In the genomic region with DNA sequence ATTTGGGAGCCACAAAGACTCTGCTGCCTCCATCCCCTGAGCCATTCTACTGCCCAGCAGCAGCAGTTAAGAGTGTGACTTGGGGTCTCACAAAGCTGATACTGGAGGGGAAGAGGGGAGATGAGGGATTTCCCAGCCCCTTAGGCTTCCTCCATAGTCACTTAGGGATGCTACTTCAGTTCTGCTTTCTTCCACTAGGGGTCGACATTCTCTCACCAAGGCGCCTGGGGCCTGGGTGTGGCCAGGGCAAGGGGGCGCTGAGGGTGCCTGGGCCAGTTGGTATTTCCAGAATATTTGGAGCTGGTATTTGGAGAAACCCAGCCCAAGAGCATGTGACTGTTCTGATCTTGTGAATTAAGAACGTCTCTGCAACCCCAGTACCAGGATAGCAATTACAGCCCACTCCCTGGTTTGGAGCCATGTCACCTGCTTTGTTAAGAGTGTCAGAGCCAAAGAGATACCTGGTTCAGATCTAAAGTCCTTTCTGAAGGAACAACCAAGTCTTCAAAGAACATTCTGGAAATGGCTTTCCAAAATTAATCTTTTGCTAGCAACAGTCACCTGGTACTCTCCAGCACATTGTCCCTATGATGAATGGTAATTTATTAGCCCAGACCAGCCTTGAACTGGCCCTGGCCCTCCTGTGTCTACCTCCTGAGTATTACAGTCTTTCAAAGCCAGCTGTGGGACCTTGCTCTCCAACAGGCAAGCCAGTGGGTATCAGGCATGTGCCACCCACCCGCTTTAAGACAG, we compare ENCODE assay signal across 9 mouse cellular contexts. TPM values are rescaled to one million over a fixed set of nuclear protein-coding genes. Genes with fewer than 3 reads are reported as not detected.
DNase-seq lines count a peak whose midpoint lies in the region; ATAC-seq and TF ChIP-seq lines count a peak whose summit lies in the region.
"Had no signal": no experiment of that assay in that cellular context is flagged by ENCODE, and none has a peak within 500 bp of the region (broad histone marks: within the 10 kb centered on the region; RNA-seq: fewer than 3 reads in every experiment).

No protein-coding gene starts in this region.

- H3K4me1 ChIP-seq in heart, adult 2 months (ENCODE audit: control insufficient read depth, insufficient read depth, low read length): no peaks in the 10 kb centered on the region
- peaks cover 11% of the 10 kb centered on the region; the same call in 1 of the 2 replicates for H3K4me1 ChIP-seq in heart, embryonic 11.5 days (ENCODE audit: control insufficient read depth, insufficient read depth, low read length)

- H3K79me2 ChIP-seq in heart, adult 2 months (replicated peaks; ENCODE audit: control insufficient read depth, insufficient read depth, low read length): no peaks in the 10 kb centered on the region

- no peaks in the 10 kb centered on the region for H3K27me3 ChIP-seq in heart, adult 2 months (ENCODE audit: control insufficient read depth, insufficient read depth, low read length)
- no peaks in the 10 kb centered on the region for H3K27me3 ChIP-seq in heart, embryonic 11.5 days (ENCODE audit: control insufficient read depth, insufficient read depth, low read length)

- no peak overlapping the region for H3K4me3 ChIP-seq in heart, adult 2 months
- H3K4me3 ChIP-seq in heart, embryonic 11.5 days (ENCODE audit: low read depth, low read length): no peak overlapping the region
- H3K4me3 ChIP-seq: myocyte had no signal

- no peak overlapping the region for H3K4me2 ChIP-seq in heart, embryonic 11.5 days

- peak; percentile 51 to 63 for DNase-seq in heart, adult 2 months
- peak; percentile 82 for DNase-seq in adrenal gland, postnatal 10 days
- DNase-seq in embryo, embryonic 9.5 days (ENCODE audit: extremely low spot score): peak; percentile 69
- peak; percentile 69 to 70 for DNase-seq in heart, postnatal 36 days
- DNase-seq in layer of hippocampus, postnatal 36 days: peak; percentile 36 to 48
- DNase-seq in lung, postnatal 4 days: peak; percentile 40 to 72
- DNase-seq in right cerebral cortex, postnatal 14 days: peak; percentile 47

- no peak overlapping the region for H3K9ac ChIP-seq in heart, adult 2 months (ENCODE audit: low read depth, low read length)
- H3K9ac ChIP-seq in heart, embryonic 11.5 days (ENCODE audit: low read depth, low read length): no peak overlapping the region

- TF ChIP-seq POLR2A in heart, adult 2 months (IDR thresholded peaks at IDR 0.05; ENCODE audit: insufficient read depth, low read depth, low read length): no peak

- no peak overlapping the region for H3K27ac ChIP-seq in heart, adult 2 months
- H3K27ac ChIP-seq in heart, embryonic 11.5 days (ENCODE audit: low read depth, low read length): no peak overlapping the region

- no peak for TF ChIP-seq CTCF in heart, adult 2 months (IDR thresholded peaks at IDR 0.05)

- H3K36me3 ChIP-seq in heart, adult 2 months (ENCODE audit: control insufficient read depth, insufficient read depth, low read length): no peaks in the 10 kb centered on the region
- H3K36me3 ChIP-seq in heart, embryonic 11.5 days (ENCODE audit: control insufficient read depth, insufficient read depth, low read length): peaks cover 1% of the 10 kb centered on the region; the same call in 1 of the 2 replicates

- intact Hi-C loops in heart, adult 2 months (cut with DNase I): loop anchor here (2.0 to 5.0 kb wide), 3 partner anchors 118 to 266 kb away; partner anchors contain the start of gene Fnbp1
- intact Hi-C loops in heart, postnatal 36 days (cut with DNase I): loop anchor here (2.0 to 5.0 kb wide), 4 partner anchors 118 to 266 kb away; partner anchors contain the start of gene Fnbp1

- no peak for ATAC-seq in heart, embryonic 11.5 days (replicated peaks; ENCODE audit: insufficient number of reproducible peaks, low FRiP score, low TSS enrichment)

- WGBS in heart, adult 2 months: 27% methylated on average over 5 of the region's 5 CpGs
- WGBS in heart, embryonic 11.5 days (ENCODE audit: insufficient replicate concordance): 34% methylated on average over 5 of the region's 5 CpGs

- H3K9me3 ChIP-seq in heart, embryonic 11.5 days (replicated peaks; ENCODE audit: control insufficient read depth, low read length): no peaks in the 10 kb centered on the region

- peak; percentile 89 for TF ChIP-seq EP300 in heart, adult 2 months (IDR thresholded peaks at IDR 0.05; ENCODE audit: insufficient read depth, low read depth, low read length)

RNA-seq across cellular contexts. Expression of gene Usp20, which starts 42.7 kb away (rescaled TPM):
- 10 to 100 TPM; 50.8 to 55.0 TPM for total RNA-seq in heart, adult 2 months (2021)
- polyA plus RNA-seq in heart, adult 2 months (2012; rRNA removed): 43.9 and 51.7 TPM in 2 replicates
- 11.2 and 14.8 TPM in 2 replicates for polyA plus RNA-seq in heart, embryonic 11.5 days (2014; fragmentation: Nextera tagmentation; extraction: Ambion mirVana)
- 10 to 100 TPM; 17.6 to 22.5 TPM for total RNA-seq in adrenal gland, postnatal 10 days (2021)
- total RNA-seq in heart, postnatal 36 days (2021): 10 to 100 TPM; 50.6 to 53.1 TPM
- total RNA-seq in layer of hippocampus, postnatal 36 days (2021): 10 to 100 TPM; 79.3 to 80.4 TPM

RNA-seq across cellular contexts. Expression of gene BC005624, which starts 42.8 kb away (rescaled TPM):
- total RNA-seq in heart, adult 2 months (2021): 10 to 100 TPM; 20.6 to 21.7 TPM
- polyA plus RNA-seq in heart, adult 2 months (2012; rRNA removed): 14.7 and 25.0 TPM in 2 replicates
- 31.4 and 33.0 TPM in 2 replicates for polyA plus RNA-seq in heart, embryonic 11.5 days (2014; fragmentation: Nextera tagmentation; extraction: Ambion mirVana)
- 10 to 100 TPM; 26.4 to 30.1 TPM for total RNA-seq in adrenal gland, postnatal 10 days (2021)
- total RNA-seq in heart, postnatal 36 days (2021): 10 to 100 TPM; 19.6 to 22.5 TPM
- 10 to 100 TPM; 63.9 to 64.3 TPM for total RNA-seq in layer of hippocampus, postnatal 36 days (2021)

RNA-seq across cellular contexts. Expression of gene Tor1a, which starts 57.1 kb away (rescaled TPM):
- total RNA-seq in heart, adult 2 months (2021): 10 to 100 TPM in 1 of 2 experiments, 1 to 10 TPM in 1; 9.6 to 10.4 TPM
- 11.3 and 14.3 TPM in 2 replicates for polyA plus RNA-seq in heart, adult 2 months (2012; rRNA removed)
- polyA plus RNA-seq in heart, embryonic 11.5 days (2014; fragmentation: Nextera tagmentation; extraction: Ambion mirVana): 54.9 and 57.6 TPM in 2 replicates
- total RNA-seq in adrenal gland, postnatal 10 days (2021): 10 to 100 TPM; 32.5 to 35.7 TPM
- 10 to 100 TPM; 11.0 to 12.5 TPM for total RNA-seq in heart, postnatal 36 days (2021)
- total RNA-seq in layer of hippocampus, postnatal 36 days (2021): 10 to 100 TPM; 48.2 to 52.6 TPM
